Mouse (Mus musculus) ES-E14 (cell line): ENCODE measurements around the gene Klhdc7b. TPM values are rescaled to one million over a fixed set of nuclear protein-coding genes. Genes with fewer than 3 reads are reported as not detected.
A peak's percentile ranks its signal among the peaks of the same experiment; 100 is the strongest.

ENCODE experiments used
- DNase-seq: peaks from one replicate; pipeline ENCODE4 v3.0.0-alpha.2; 2013; ENCODE audit warnings: low read depth, low spot score
- H3K27ac ChIP-seq: 2 replicates; pipeline ENCODE4 v1.5.1; 2012; ENCODE audit warnings: low read depth, mild to moderate bottlenecking, low read length, moderate library complexity, mixed read lengths; ENCODE audit not compliant: poor library complexity, insufficient read depth, severe bottlenecking
- H3K36me3 ChIP-seq: 2 replicates; pipeline ENCODE4 v1.6.1; 2012; ENCODE audit warnings: mild to moderate bottlenecking, low read length, moderate library complexity, mixed read lengths; ENCODE audit not compliant: control insufficient read depth, poor library complexity, insufficient read depth, severe bottlenecking
- H3K4me1 ChIP-seq, 2 experiments: fragments of 150-350 bp in 1 of 2; sonication (generic) in 1 of 2; 2 replicates each; pipeline ENCODE4 v1.6.1; 2012; ENCODE audit warnings: low read length in 2 of 2, mild to moderate bottlenecking in 1 of 2, mixed read lengths in 1 of 2; ENCODE audit not compliant: control insufficient read depth in 2 of 2, insufficient read depth in 2 of 2, poor library complexity in 1 of 2
- H3K4me3 ChIP-seq, 2 experiments: fragments of 150-350 bp in 1 of 2; sonication (generic) in 1 of 2; 2 replicates each; pipeline ENCODE4 v1.5.1; 2012; ENCODE audit warnings: low read length in 2 of 2, low read depth in 1 of 2, mild to moderate bottlenecking in 1 of 2, mixed read lengths in 1 of 2; ENCODE audit not compliant: insufficient read depth in 1 of 2, poor library complexity in 1 of 2, severe bottlenecking in 1 of 2
- H3K9ac ChIP-seq: 2 replicates; pipeline ENCODE4 v1.6.1; 2012; ENCODE audit warnings: low read depth, mild to moderate bottlenecking, low read length, mixed read lengths; ENCODE audit not compliant: poor library complexity, insufficient read depth, severe bottlenecking
- H3K9me3 ChIP-seq: fragments of 150-350 bp; sonication (generic); 2 replicates; pipeline ENCODE4 v1.6.1; 2012; ENCODE audit warnings: low read depth, mild to moderate bottlenecking, low read length; ENCODE audit not compliant: control insufficient read depth, insufficient read depth
- CHD2 ChIP-seq: IDR thresholded peaks from 2 replicates; pipeline ENCODE4 v1.6.1; 2014; ENCODE audit warnings: mild to moderate bottlenecking, low read depth, low read length, inconsistent platforms
- HCFC1 ChIP-seq: IDR thresholded peaks from 2 replicates; pipeline ENCODE4 v1.6.1; 2012; ENCODE audit warnings: low read length, inconsistent platforms, borderline replicate concordance; ENCODE audit not compliant: insufficient read depth
- MAFK ChIP-seq: IDR thresholded peaks from 2 replicates; pipeline ENCODE4 v1.6.1; 2014; ENCODE audit warnings: mild to moderate bottlenecking, low read depth, low read length, inconsistent platforms; ENCODE audit not compliant: insufficient read depth
- ZC3H11A ChIP-seq: IDR thresholded peaks from 2 replicates; pipeline ENCODE4 v1.6.1; 2012; ENCODE audit warnings: low read depth, mild to moderate bottlenecking, inconsistent platforms, low read length, borderline replicate concordance
- ZNF384 ChIP-seq: IDR thresholded peaks from 2 replicates; pipeline ENCODE4 v1.6.1; 2012; ENCODE audit warnings: low read depth, low read length, inconsistent platforms
- in situ Hi-C, 2 experiments: fragments of 600-800 bp; cut with MboI; formaldehyde crosslinking; loops; one replicate each; pipeline ENCODE4 v1.15.1; 2025; ENCODE audit warnings: low sequenced_read_pairs in 2 of 2, inconsistent platforms in 1 of 2; ENCODE audit not compliant: unreplicated experiment in 2 of 2
- total RNA-seq: library from RNA; depleted of rRNA; stranded (reverse); fragments of 300-350 nt; gene quantifications from 2 replicates; pipeline ENCODE4 v1.2.3, GENCODE M21; 2012

Gene Klhdc7b
- total RNA-seq, 1 experiment, result 0.13 TPM

GRCm38 (mm10) chr15:89341678-89342077 is 43.0 kb upstream of the Klhdc7b start:
- Histone ChIP-seq H3K36me3 (no peaks in the 10 kb centered on the region), H3K4me3 (no peak overlapping the region), H3K4me1 (no peaks in the 10 kb centered on the region), H3K9ac (no peak overlapping the region), H3K9me3 (0 out of 2 replicates have a peak, but pooled peaks cover 1% of the 10 kb centered on the region), H3K27ac (no peak overlapping the region)
- in situ Hi-C loops, result no loop called here
- no peak for DNase-seq
- no peak for TF ChIP-seq CHD2
- TF ChIP-seq MAFK, result no peak
- TF ChIP-seq ZNF384, result no peak
- TF ChIP-seq HCFC1, result no peak
- TF ChIP-seq ZC3H11A, result no peak

- no peak for DNase-seq
- H3K4me3 ChIP-seq, result no peak overlapping the region
- no peak overlapping the region for H3K9ac ChIP-seq
- TF ChIP-seq MAFK (no peak), ZNF384 (no peak), HCFC1 (no peak), ZC3H11A (no peak), CHD2 (no peak)
- H3K27ac ChIP-seq, result no peak overlapping the region
- in situ Hi-C loops, result no loop called here
- H3K36me3 ChIP-seq, result no peaks in the 10 kb centered on the region
- no peaks in the 10 kb centered on the region for H3K4me1 ChIP-seq
- H3K9me3 ChIP-seq, result 0 out of 2 replicates have a peak, but pooled peaks cover 1% of the 10 kb centered on the region
Observed at GRCm38 (mm10) chr15:89343325-89343724, 41.4 kb upstream of the Klhdc7b start.

- H3K36me3 ChIP-seq, result peaks cover 32% of the 10 kb centered on the region
- in situ Hi-C loops, result no loop called here
- no peak for DNase-seq
Observed at GRCm38 (mm10) chr15:89350447-89350846, 34.3 kb upstream of the Klhdc7b start.

GRCm38 (mm10) chr15:89351302-89351701 is 33.4 kb upstream of the Klhdc7b start:
- TF ChIP-seq ZNF384 (no peak), HCFC1 (no peak), CHD2 (no peak), MAFK (no peak), ZC3H11A (no peak)
- DNase-seq, result no peak
- peak overlapping the region; percentile 15 for H3K9ac ChIP-seq

More at GRCm38 (mm10) chr15:89350447-89350846, 34.3 kb upstream of the Klhdc7b start:
- H3K9ac ChIP-seq, result no peak overlapping the region
- TF ChIP-seq ZNF384 (no peak), ZC3H11A (no peak), MAFK (no peak), HCFC1 (no peak), CHD2 (no peak)
- H3K4me1 ChIP-seq, result peaks cover 0 to 27% of the 10 kb centered on the region in 2 experiments; a peak in 2 of 4 replicates
- no peak overlapping the region for H3K4me3 ChIP-seq
- no peaks in the 10 kb centered on the region for H3K9me3 ChIP-seq
- H3K27ac ChIP-seq, result no peak overlapping the region

GRCm38 (mm10) chr15:89352054-89352453 is 32.7 kb upstream of the Klhdc7b start:
- TF ChIP-seq MAFK, result no peak
- no peak for TF ChIP-seq ZC3H11A
- no peak for TF ChIP-seq HCFC1
- no peak for TF ChIP-seq ZNF384
- no peak for TF ChIP-seq CHD2
- H3K4me3 ChIP-seq, result peak overlapping the region in 1 of 2 experiments; percentile 41; a peak in 1 of 4 replicates
- H3K27ac ChIP-seq, result no peak overlapping the region
- DNase-seq, result no peak
- no peaks in the 10 kb centered on the region for H3K9me3 ChIP-seq
- in situ Hi-C loops, result no loop called here
- peaks cover 0 to 27% of the 10 kb centered on the region in 2 experiments; a peak in 2 of 4 replicates for H3K4me1 ChIP-seq
- peak overlapping the region; percentile 15 for H3K9ac ChIP-seq
- peaks cover 32% of the 10 kb centered on the region for H3K36me3 ChIP-seq

More at GRCm38 (mm10) chr15:89351302-89351701, 33.4 kb upstream of the Klhdc7b start:
- H3K36me3 ChIP-seq, result peaks cover 32% of the 10 kb centered on the region
- H3K4me1 ChIP-seq, result peaks cover 0 to 27% of the 10 kb centered on the region in 2 experiments; a peak in 2 of 4 replicates
- in situ Hi-C loops, result no loop called here
- peak overlapping the region; percentile 23 to 41; a peak in 3 of 4 replicates for H3K4me3 ChIP-seq
- H3K9me3 ChIP-seq, result no peaks in the 10 kb centered on the region
- no peak overlapping the region for H3K27ac ChIP-seq
